24 mouse cellular contexts compared by ENCODE assay signal in the genomic region with DNA sequence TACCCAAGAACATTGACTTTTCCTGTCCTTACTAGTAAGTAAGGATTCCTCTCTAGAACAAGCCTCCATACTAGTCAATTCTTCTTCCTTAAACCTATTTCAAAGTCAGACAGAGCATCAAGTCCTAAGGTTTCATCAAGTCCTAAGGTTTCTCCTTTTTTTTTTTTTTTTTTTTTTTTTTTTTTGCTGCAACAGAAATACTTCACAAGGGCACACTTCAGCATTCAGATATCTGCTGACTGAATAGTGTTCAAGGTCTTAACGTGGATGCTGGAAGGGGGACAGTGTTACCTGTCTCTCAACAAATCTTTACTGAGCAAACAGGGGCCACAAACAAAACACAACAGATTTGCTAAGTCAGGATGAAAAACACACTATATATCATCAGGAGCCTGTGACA.
"Had no signal": no experiment of that assay in that cellular context is flagged by ENCODE, and none has a peak within 500 bp of the region (broad histone marks: within the 10 kb centered on the region; RNA-seq: fewer than 3 reads in every experiment).

No protein-coding gene starts in this region.

- H3K4me3 ChIP-seq: embryonic facial prominence, embryonic 10.5 days; embryonic facial prominence, embryonic 12.5 days; embryonic facial prominence, embryonic 13.5 days; embryonic facial prominence, embryonic 15.5 days; erythroblast, embryonic 14.5 days; forebrain, embryonic 10.5 days; forebrain, embryonic 12.5 days; forebrain, embryonic 13.5 days; forebrain, embryonic 15.5 days; gastrocnemius, adult 2 months; heart, embryonic 10.5 days had no signal

- H3K27ac ChIP-seq: embryonic facial prominence, embryonic 10.5 days; embryonic facial prominence, embryonic 12.5 days; embryonic facial prominence, embryonic 13.5 days; embryonic facial prominence, embryonic 15.5 days; forebrain, embryonic 10.5 days; forebrain, embryonic 12.5 days; forebrain, embryonic 13.5 days; forebrain, embryonic 15.5 days; gastrocnemius, adult 2 months; heart, embryonic 10.5 days had no signal

- H3K9ac ChIP-seq: embryonic facial prominence, embryonic 12.5 days; embryonic facial prominence, embryonic 13.5 days; embryonic facial prominence, embryonic 15.5 days; forebrain, embryonic 12.5 days; forebrain, embryonic 13.5 days; forebrain, embryonic 15.5 days; forebrain, postnatal 0 days had no signal

- H3K4me2 ChIP-seq: embryonic facial prominence, embryonic 12.5 days; embryonic facial prominence, embryonic 13.5 days; embryonic facial prominence, embryonic 15.5 days; forebrain, embryonic 12.5 days; forebrain, embryonic 13.5 days; forebrain, embryonic 15.5 days had no signal

- DNase-seq: cerebellum, adult 9-10 months; cerebellum, adult 9-11 months; cerebellum, postnatal 10 days; cerebellum, postnatal 14 days; cerebellum, postnatal 25 days; cerebellum, postnatal 36 days; embryo, embryonic 11 days; forebrain, postnatal 0 days; gastrocnemius, adult 2 months; gastrocnemius, postnatal 10 days; gastrocnemius, postnatal 14 days; gastrocnemius, postnatal 25 days; gastrocnemius, postnatal 36 days; heart, adult 18-20 months had no signal

- H3K27me3 ChIP-seq: embryonic facial prominence, embryonic 12.5 days; embryonic facial prominence, embryonic 13.5 days; embryonic facial prominence, embryonic 15.5 days; forebrain, embryonic 12.5 days; forebrain, embryonic 13.5 days; forebrain, embryonic 15.5 days had no signal

- H3K36me3 ChIP-seq: embryonic facial prominence, embryonic 10.5 days; embryonic facial prominence, embryonic 12.5 days; embryonic facial prominence, embryonic 13.5 days; embryonic facial prominence, embryonic 15.5 days; forebrain, embryonic 10.5 days; forebrain, embryonic 12.5 days; forebrain, embryonic 15.5 days; heart, embryonic 10.5 days had no signal

- H3K9me3 ChIP-seq: embryonic facial prominence, embryonic 10.5 days; embryonic facial prominence, embryonic 12.5 days; embryonic facial prominence, embryonic 13.5 days; embryonic facial prominence, embryonic 15.5 days; forebrain, embryonic 10.5 days; forebrain, embryonic 12.5 days; forebrain, embryonic 13.5 days; forebrain, embryonic 15.5 days; heart, embryonic 10.5 days had no signal
